Mouse (Mus musculus) macrophage (primary cell): ENCODE measurements around the gene Igf2. TPM values are rescaled to one million over a fixed set of nuclear protein-coding genes. Genes with fewer than 3 reads are reported as not detected.

Source experiments
- H3K27ac ChIP-seq: fragments of 350-480 bp; formaldehyde crosslinking; 2 replicates; pipeline ENCODE4 v1.9.0; 2021
- H3K36me3 ChIP-seq: fragments of 350-480 bp; formaldehyde crosslinking; 2 replicates; pipeline ENCODE4 v1.9.0; 2021; ENCODE audit errors: inconsistent target
- H3K4me3 ChIP-seq: fragments of 350-480 bp; formaldehyde crosslinking; 2 replicates; pipeline ENCODE4 v1.9.0; 2021; ENCODE audit errors: inconsistent target
- H3K79me2 ChIP-seq: fragments of 350-480 bp; formaldehyde crosslinking; 2 replicates; pipeline ENCODE4 v1.9.0; 2021; ENCODE audit errors: inconsistent target
- WGBS: methylation state at CpG from one replicate; pipeline ENCODE4 v1.1.7; 2026; ENCODE audit warnings: inconsistent platforms; ENCODE audit not compliant: missing documents; 5-methylcytosine and 5-hydroxymethylcytosine counted together
- polyA plus RNA-seq: library from polyadenylated mRNA; stranded (reverse); fragments of 250-400 nt; gene quantifications from 3 replicates; pipeline ENCODE4 v1.2.4, GENCODE M21; 2018; ENCODE audit warnings: inconsistent platforms

The Igf2 gene
- polyA plus RNA-seq, 1 experiment from 2014 or later = 0.22 TPM

- Histone ChIP-seq H3K36me3 (no peaks in the 10 kb centered on the region), H3K79me2 (no peaks in the 10 kb centered on the region), H3K4me3 (no peak overlapping the region), H3K27ac (no peak overlapping the region)
- 75% methylated on average over 6 of the region's 6 CpGs for WGBS
Observed at GRCm38 (mm10) chr7:142646676-142647075, 19.9 kb downstream of the Igf2 start.

DNA sequence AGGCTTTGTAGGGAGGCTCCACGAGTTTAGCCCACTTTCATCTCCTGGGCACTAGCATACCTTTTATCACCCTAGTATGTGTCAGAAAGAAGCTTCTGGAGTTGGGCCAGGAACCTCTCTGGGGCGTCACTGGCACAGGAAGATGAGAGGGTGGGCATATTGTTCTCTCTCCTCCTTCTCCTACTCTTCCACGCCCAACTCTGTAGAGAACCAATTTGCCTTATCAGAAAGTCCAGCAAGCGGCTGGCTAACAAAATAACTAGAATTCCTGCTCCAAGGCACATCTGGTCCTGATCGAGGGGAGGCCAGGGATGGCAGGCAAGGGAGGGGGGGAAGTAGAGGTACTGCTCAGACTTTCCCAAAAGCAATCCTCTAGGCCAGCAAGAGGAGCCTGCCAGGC is 21.6 kb downstream of the Igf2 start:
- no peak overlapping the region for H3K4me3 ChIP-seq
- H3K36me3 ChIP-seq = no peaks in the 10 kb centered on the region
- WGBS = 45% methylated on average over 5 of the region's 5 CpGs
- H3K79me2 ChIP-seq = no peaks in the 10 kb centered on the region
- H3K27ac ChIP-seq = no peak overlapping the region

DNA sequence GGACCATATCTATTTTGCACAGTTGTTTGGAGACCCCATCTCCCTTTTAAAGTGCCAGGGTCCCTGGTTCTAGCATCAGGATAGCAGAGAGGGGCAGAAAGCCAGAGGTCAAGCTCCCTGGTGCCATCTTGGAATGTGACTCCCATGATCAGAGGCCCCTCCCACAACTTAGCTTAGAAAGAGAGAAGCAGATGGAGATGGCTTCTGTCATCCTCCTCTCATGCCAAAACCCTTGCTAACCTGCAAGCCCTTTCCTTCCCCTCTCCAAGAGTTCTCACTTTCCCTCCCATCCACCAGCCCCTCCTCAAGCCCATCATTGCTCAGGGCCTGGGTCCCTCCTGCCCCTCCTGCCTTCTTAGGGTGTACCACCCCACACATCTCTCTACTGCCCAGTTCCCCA is 30.4 kb downstream of the Igf2 start:
- Histone ChIP-seq H3K79me2 (no peaks in the 10 kb centered on the region), H3K4me3 (no peak overlapping the region), H3K36me3 (no peaks in the 10 kb centered on the region), H3K27ac (no peak overlapping the region)

DNA sequence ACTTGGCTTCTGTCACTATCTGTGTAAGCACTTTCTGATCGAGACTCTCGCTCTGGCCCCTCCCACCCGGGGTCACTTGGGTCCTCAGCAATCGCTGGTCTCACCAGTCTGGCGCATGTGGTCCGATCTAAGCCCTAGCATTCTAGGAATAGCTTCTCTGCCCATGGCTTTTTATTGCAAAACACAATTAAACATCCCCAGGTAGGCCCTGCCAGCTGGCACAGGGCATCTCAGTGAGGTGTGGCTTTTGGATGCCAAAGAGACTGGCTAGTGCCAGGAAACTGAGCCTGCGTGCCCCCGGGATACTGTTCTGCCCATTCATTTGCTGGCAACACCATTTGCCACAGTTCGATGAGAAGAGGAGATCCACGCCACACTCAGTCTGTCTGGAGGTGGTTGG is 35.9 kb downstream of the Igf2 start:
- H3K4me3 ChIP-seq = no peak overlapping the region
- H3K36me3 ChIP-seq = no peaks in the 10 kb centered on the region
- 93% methylated on average over 10 of the region's 10 CpGs for WGBS
- H3K79me2 ChIP-seq = no peaks in the 10 kb centered on the region
- no peak overlapping the region for H3K27ac ChIP-seq

- Histone ChIP-seq H3K4me3 (no peak overlapping the region), H3K36me3 (no peaks in the 10 kb centered on the region), H3K79me2 (no peaks in the 10 kb centered on the region), H3K27ac (no peak overlapping the region)
- 87% methylated on average over 6 of the region's 6 CpGs for WGBS
Observed at GRCm38 (mm10) chr7:142629806-142630205, 36.8 kb downstream of the Igf2 start.

GRCm38 (mm10) chr7:142622180-142622579 is 44.4 kb downstream of the Igf2 start:
- Histone ChIP-seq H3K79me2 (no peaks in the 10 kb centered on the region), H3K36me3 (no peaks in the 10 kb centered on the region), H3K4me3 (no peak overlapping the region), H3K27ac (no peak overlapping the region)
- WGBS = 68% methylated on average over 4 of the region's 4 CpGs

- no peak overlapping the region for H3K4me3 ChIP-seq
- no peaks in the 10 kb centered on the region for H3K36me3 ChIP-seq
- WGBS = no CpG with 5 or more reads among the region's 2 CpGs
- H3K79me2 ChIP-seq = no peaks in the 10 kb centered on the region
- no peak overlapping the region for H3K27ac ChIP-seq
Observed at GRCm38 (mm10) chr7:142613077-142613476, 53.5 kb downstream of the Igf2 start.

DNA sequence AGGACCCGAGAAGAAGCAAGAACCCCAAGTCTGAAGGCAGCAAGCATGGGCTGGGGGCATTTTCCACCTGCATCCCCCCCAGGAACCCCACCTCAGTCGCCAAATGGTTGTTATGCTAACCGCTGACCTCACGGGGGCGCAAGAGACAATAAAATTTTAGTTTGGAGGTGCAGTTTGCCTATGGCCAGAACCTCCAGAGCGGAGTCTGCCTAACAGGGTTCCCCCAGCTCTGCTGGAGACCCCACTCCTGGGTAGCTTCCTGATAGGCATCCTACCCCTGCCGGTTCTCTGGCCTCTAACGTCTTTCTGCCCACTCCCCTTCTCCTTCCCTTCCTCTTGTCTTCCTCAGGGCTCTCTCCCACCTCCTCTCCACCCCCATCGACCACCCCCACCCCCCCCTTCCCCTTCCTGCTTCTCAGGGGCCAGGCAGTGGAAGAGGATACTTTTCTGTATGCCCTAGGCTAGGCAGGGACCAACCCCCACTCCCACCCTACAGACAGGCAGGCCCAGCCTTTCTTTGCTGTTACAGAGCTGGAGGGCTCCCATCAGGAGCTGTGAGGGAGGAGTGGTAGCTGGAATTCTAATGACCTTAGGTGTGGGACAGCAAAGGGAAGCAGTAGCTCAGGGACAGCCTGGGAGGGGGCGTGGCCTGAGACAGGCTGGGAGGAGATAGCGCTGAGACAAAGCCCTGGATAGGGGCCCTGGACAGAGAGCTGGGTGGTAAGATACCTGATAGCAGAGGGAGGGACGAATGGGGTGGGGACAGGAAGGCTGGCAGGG is 55.8 kb downstream of the Igf2 start:
- Histone ChIP-seq H3K4me3 (no peak overlapping the region), H3K36me3 (no peaks in the 10 kb centered on the region), H3K27ac (no peak overlapping the region), H3K79me2 (no peaks in the 10 kb centered on the region)
- WGBS = 6% methylated on average over 11 of the region's 12 CpGs

GRCm38 (mm10) chr7:142600921-142601320 is 65.7 kb downstream of the Igf2 start:
- no peaks in the 10 kb centered on the region for H3K36me3 ChIP-seq
- no peak overlapping the region for H3K27ac ChIP-seq
- no peak overlapping the region for H3K4me3 ChIP-seq
- 87% methylated on average over 2 of the region's 2 CpGs for WGBS
- H3K79me2 ChIP-seq = no peaks in the 10 kb centered on the region

Other genes starting within 250 kb of the Igf2 start
- 3.2 to 10.3 TPM (median 4.8 TPM) in 3 replicates for gene Syt8, start 232.0 kb downstream of the Igf2 start, polyA plus RNA-seq
- gene Tnni2, start 225.0 kb downstream of the Igf2 start, polyA plus RNA-seq = 13.4 to 20.6 TPM (median 18.0 TPM) in 3 replicates
- 30.8 to 130 TPM (median 114 TPM) in 3 replicates for gene Lsp1, start 206.0 kb downstream of the Igf2 start, polyA plus RNA-seq
- 0.75 TPM in 1 of 3 replicates, not detected in the others for gene Tnnt3, start 168.0 kb downstream of the Igf2 start, polyA plus RNA-seq
- gene Mrpl23, start 134.1 kb downstream of the Igf2 start, polyA plus RNA-seq = 31.4 to 47.4 TPM (median 43.1 TPM) in 3 replicates
- not detected in 3 replicates for gene Gm49394, start 3.1 kb upstream of the Igf2 start, polyA plus RNA-seq
- not detected in 3 replicates for gene Ins2, start 76.6 kb upstream of the Igf2 start, polyA plus RNA-seq